In the genomic region with DNA sequence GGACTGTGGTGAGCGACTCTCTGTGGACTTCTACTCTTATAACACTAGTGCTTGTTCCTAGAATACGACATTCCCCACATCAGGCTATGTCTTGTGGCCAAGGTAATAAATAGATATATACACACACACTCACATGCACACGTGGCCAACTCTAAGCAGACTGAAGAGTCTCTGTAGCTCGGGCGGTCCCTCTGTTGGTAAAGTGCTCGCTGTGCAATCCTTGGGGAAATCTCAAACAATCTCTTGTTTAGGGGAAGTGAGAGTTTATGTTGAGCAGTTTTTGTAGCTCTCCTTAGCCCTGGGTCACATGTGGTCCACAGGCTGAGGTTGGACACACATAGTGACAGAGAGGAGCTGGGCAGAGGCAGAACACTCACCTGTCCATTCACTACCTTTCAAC, we compare ENCODE assay signal across 24 mouse cellular contexts. TPM values are rescaled to one million over a fixed set of nuclear protein-coding genes. Genes with fewer than 3 reads are reported as not detected.
DNase-seq lines count a peak whose midpoint lies in the region; ATAC-seq and TF ChIP-seq lines count a peak whose summit lies in the region.
"Had no signal": no experiment of that assay in that cellular context is flagged by ENCODE, and none has a peak within 500 bp of the region (broad histone marks: within the 10 kb centered on the region; RNA-seq: fewer than 3 reads in every experiment).

No protein-coding gene starts in this region.

- WGBS in intestine, postnatal 0 days: 61% methylated on average over 6 of the region's 6 CpGs
- 55% methylated on average over 6 of the region's 6 CpGs for WGBS in intestine, embryonic 15.5 days
- WGBS in midbrain, embryonic 11.5 days: 81% methylated on average over 6 of the region's 6 CpGs
- WGBS in midbrain, embryonic 14.5 days: 79% methylated on average over 6 of the region's 6 CpGs

- H3K36me3 ChIP-seq in intestine, postnatal 0 days (ENCODE audit: control insufficient read depth, insufficient read depth): no peaks in the 10 kb centered on the region
- H3K36me3 ChIP-seq in intestine, embryonic 15.5 days: no peaks in the 10 kb centered on the region
- no peaks in the 10 kb centered on the region for H3K36me3 ChIP-seq in midbrain, embryonic 11.5 days (ENCODE audit: control insufficient read depth, insufficient read depth, low read length)
- H3K36me3 ChIP-seq in midbrain, embryonic 14.5 days (ENCODE audit: control insufficient read depth, insufficient read depth, low read length): no peaks in the 10 kb centered on the region
- H3K36me3 ChIP-seq: forebrain, embryonic 10.5 days; heart, embryonic 15.5 days; hindbrain, embryonic 15.5 days; limb, embryonic 10.5 days; liver, embryonic 15.5 days; stomach, embryonic 15.5 days had no signal

- H3K27me3 ChIP-seq in intestine, postnatal 0 days (replicated peaks; ENCODE audit: control insufficient read depth, insufficient read depth, low read length): no peaks in the 10 kb centered on the region
- no peaks in the 10 kb centered on the region for H3K27me3 ChIP-seq in intestine, embryonic 15.5 days (replicated peaks)
- no peaks in the 10 kb centered on the region for H3K27me3 ChIP-seq in midbrain, embryonic 11.5 days (ENCODE audit: control insufficient read depth, insufficient read depth, low read length)
- H3K27me3 ChIP-seq in midbrain, embryonic 14.5 days (ENCODE audit: control insufficient read depth, insufficient read depth, low read length): no peaks in the 10 kb centered on the region
- H3K27me3 ChIP-seq: heart, embryonic 15.5 days; hindbrain, embryonic 15.5 days; liver, embryonic 15.5 days; stomach, embryonic 15.5 days had no signal

- H3K27ac ChIP-seq in intestine, postnatal 0 days (ENCODE audit: low read depth, low read length): no peak overlapping the region
- no peak overlapping the region for H3K27ac ChIP-seq in intestine, embryonic 15.5 days
- no peak overlapping the region for H3K27ac ChIP-seq in midbrain, embryonic 11.5 days (ENCODE audit: low read depth, low read length)
- H3K27ac ChIP-seq in midbrain, embryonic 14.5 days (replicated peaks; ENCODE audit: low read depth, low read length): no peak overlapping the region
- H3K27ac ChIP-seq: forebrain, embryonic 10.5 days; heart, embryonic 15.5 days; hindbrain, embryonic 15.5 days; limb, embryonic 10.5 days; liver, embryonic 15.5 days; stomach, embryonic 15.5 days had no signal

- H3K4me1 ChIP-seq in intestine, postnatal 0 days (replicated peaks; ENCODE audit: control insufficient read depth, insufficient read depth, low read length): no peaks in the 10 kb centered on the region
- no peaks in the 10 kb centered on the region for H3K4me1 ChIP-seq in intestine, embryonic 15.5 days (replicated peaks)
- H3K4me1 ChIP-seq in midbrain, embryonic 11.5 days (ENCODE audit: control insufficient read depth, insufficient read depth, low read length): no peaks in the 10 kb centered on the region
- no peaks in the 10 kb centered on the region for H3K4me1 ChIP-seq in midbrain, embryonic 14.5 days (ENCODE audit: control insufficient read depth, insufficient read depth, low read length)
- H3K4me1 ChIP-seq: liver, embryonic 15.5 days; stomach, embryonic 15.5 days had no signal

- H3K4me2 ChIP-seq in intestine, postnatal 0 days (replicated peaks; ENCODE audit: low read depth): no peak overlapping the region
- H3K4me2 ChIP-seq in intestine, embryonic 15.5 days (replicated peaks): no peak overlapping the region
- no peak overlapping the region for H3K4me2 ChIP-seq in midbrain, embryonic 11.5 days
- no peak overlapping the region for H3K4me2 ChIP-seq in midbrain, embryonic 14.5 days (ENCODE audit: low read length)
- H3K4me2 ChIP-seq: heart, embryonic 15.5 days; hindbrain, embryonic 15.5 days; liver, embryonic 15.5 days; stomach, embryonic 15.5 days had no signal

- no peaks in the 10 kb centered on the region for H3K9me3 ChIP-seq in intestine, postnatal 0 days (ENCODE audit: control insufficient read depth)
- no peaks in the 10 kb centered on the region for H3K9me3 ChIP-seq in intestine, embryonic 15.5 days
- H3K9me3 ChIP-seq in midbrain, embryonic 11.5 days (ENCODE audit: control insufficient read depth, low read length): no peaks in the 10 kb centered on the region
- H3K9me3 ChIP-seq in midbrain, embryonic 14.5 days (ENCODE audit: control insufficient read depth, low read length): no peaks in the 10 kb centered on the region
- H3K9me3 ChIP-seq: forebrain, embryonic 10.5 days; heart, embryonic 15.5 days; hindbrain, embryonic 15.5 days; limb, embryonic 10.5 days; liver, embryonic 15.5 days; megakaryocyte, embryonic 14.5 days; stomach, embryonic 15.5 days had no signal

- no peak for ATAC-seq in intestine, postnatal 0 days
- no peak for ATAC-seq in intestine, embryonic 15.5 days
- no peak for ATAC-seq in midbrain, embryonic 11.5 days (ENCODE audit: low FRiP score)
- ATAC-seq in midbrain, embryonic 14.5 days (ENCODE audit: low FRiP score, low TSS enrichment): no peak
- peak; percentile 33 for ATAC-seq in common myeloid progenitor, adult 5-6 weeks (replicated peaks; ENCODE audit: low read depth, poor library complexity, severe bottlenecking)
- ATAC-seq: intestine, embryonic 16.5 days; midbrain, embryonic 16.5 days had no signal

- TF ChIP-seq CTCF in intestine, postnatal 0 days (IDR thresholded peaks at IDR 0.05; ENCODE audit: low read depth): peak; percentile 44; the same call in 1 of the 2 replicates

- DNase-seq in midbrain, embryonic 11.5 days (ENCODE audit: low spot score, missing footprints): peak; percentile 59
- no peak for DNase-seq in midbrain, embryonic 14.5 days
- DNase-seq in thymus, postnatal 4 days: no peak
- DNase-seq in urinary bladder, postnatal 36 days (ENCODE audit: low spot score in 2 of 2): no peak
- DNase-seq: adrenal gland, postnatal 14 days; cerebellum, adult 11 months; cerebellum, adult 9-11 months; heart, postnatal 4 days; kidney, postnatal 4 days; layer of hippocampus, adult 9-11 months; liver; thymus, adult 18-20 months had no signal

- no peak overlapping the region for H3K9ac ChIP-seq in intestine, postnatal 0 days (ENCODE audit: low read depth, low read length)
- no peak overlapping the region for H3K9ac ChIP-seq in intestine, embryonic 15.5 days
- H3K9ac ChIP-seq in midbrain, embryonic 11.5 days (ENCODE audit: low read length): no peak overlapping the region
- H3K9ac ChIP-seq in midbrain, embryonic 14.5 days (replicated peaks; ENCODE audit: low read length): no peak overlapping the region
- H3K9ac ChIP-seq: heart, embryonic 15.5 days; hindbrain, embryonic 15.5 days; liver, embryonic 15.5 days; stomach, embryonic 15.5 days had no signal

- no peak overlapping the region for H3K4me3 ChIP-seq in intestine, postnatal 0 days (ENCODE audit: low read depth, low read length)
- no peak overlapping the region for H3K4me3 ChIP-seq in intestine, embryonic 15.5 days (replicated peaks)
- H3K4me3 ChIP-seq in midbrain, embryonic 11.5 days (ENCODE audit: low read depth, low read length): no peak overlapping the region
- no peak overlapping the region for H3K4me3 ChIP-seq in midbrain, embryonic 14.5 days (replicated peaks; ENCODE audit: low read depth, low read length)
- H3K4me3 ChIP-seq: forebrain, embryonic 10.5 days; heart, embryonic 15.5 days; hindbrain, embryonic 15.5 days; limb, embryonic 10.5 days; liver, embryonic 15.5 days; megakaryocyte, embryonic 14.5 days; stomach, embryonic 15.5 days had no signal

RNA-seq across cellular contexts. Expression of a gene that starts 20.1 kb away (rescaled TPM):
- polyA plus RNA-seq in intestine, postnatal 0 days (2015; fragmentation: Nextera tagmentation; extraction: Ambion mirVana): 4.3 and 4.4 TPM in 2 replicates
- 6.5 TPM in 2 replicates for polyA plus RNA-seq in intestine, embryonic 15.5 days (2015; fragmentation: Nextera tagmentation; extraction: Ambion mirVana)
- 9.2 and 10.8 TPM in 2 replicates for polyA plus RNA-seq in midbrain, embryonic 11.5 days (2014; fragmentation: Nextera tagmentation; extraction: Ambion mirVana)
- 5.2 and 7.5 TPM in 2 replicates for polyA plus RNA-seq in midbrain, embryonic 14.5 days (2014; fragmentation: Nextera tagmentation; extraction: Ambion mirVana)
- 4.1 and 5.3 TPM in 2 replicates for total RNA-seq in common myeloid progenitor, adult 5-6 weeks (2017)

RNA-seq across cellular contexts. Expression of a gene that starts 55.5 kb away (rescaled TPM):
- 2.4 and 3.0 TPM in 2 replicates for polyA plus RNA-seq in intestine, postnatal 0 days (2015; fragmentation: Nextera tagmentation; extraction: Ambion mirVana)
- polyA plus RNA-seq in intestine, embryonic 15.5 days (2015; fragmentation: Nextera tagmentation; extraction: Ambion mirVana): 5.2 and 7.5 TPM in 2 replicates
- 12.9 and 17.7 TPM in 2 replicates for polyA plus RNA-seq in midbrain, embryonic 11.5 days (2014; fragmentation: Nextera tagmentation; extraction: Ambion mirVana)
- polyA plus RNA-seq in midbrain, embryonic 14.5 days (2014; fragmentation: Nextera tagmentation; extraction: Ambion mirVana): 17.6 and 18.5 TPM in 2 replicates
- total RNA-seq in common myeloid progenitor, adult 5-6 weeks (2017): 14.0 and 24.6 TPM in 2 replicates
